Mouse (Mus musculus) cerebellum, adult 2 months (tissue): ENCODE measurements around the gene Srp68. TPM values are rescaled to one million over a fixed set of nuclear protein-coding genes. Genes with fewer than 3 reads are reported as not detected.

Source experiments
- DNase-seq, 2 experiments: peaks; one replicate each; pipeline ENCODE4 v3.0.0; 2021
- H3K27ac ChIP-seq: fragments of 200-500 bp; 2 replicates; pipeline ENCODE4 v1.5.1; 2012; ENCODE audit warnings: low read length, control low read depth, inconsistent platforms; ENCODE audit not compliant: insufficient read depth
- H3K27me3 ChIP-seq: fragments of 200-500 bp; 2 replicates; pipeline ENCODE4 v1.6.1; 2012; ENCODE audit warnings: inconsistent platforms, mild to moderate bottlenecking, low read length, moderate library complexity; ENCODE audit not compliant: control insufficient read depth, insufficient read depth
- H3K4me1 ChIP-seq: fragments of 200-500 bp; 2 replicates; pipeline ENCODE4 v1.6.1; 2011; ENCODE audit warnings: low read length; ENCODE audit not compliant: control insufficient read depth, insufficient read depth
- H3K4me3 ChIP-seq: fragments of 200-500 bp; replicated peaks from 2 replicates; pipeline ENCODE3; 2011; ENCODE audit warnings: mild to moderate bottlenecking, low read depth, low read length, control low read depth; ENCODE audit not compliant: insufficient read depth
- CTCF ChIP-seq: fragments of 200-500 bp; IDR thresholded peaks from 2 replicates; pipeline ENCODE4 v1.5.1; 2011; ENCODE audit warnings: low read depth, mild to moderate bottlenecking, control low read depth, low read length, moderate library complexity, borderline replicate concordance; ENCODE audit not compliant: insufficient read depth
- POLR2A ChIP-seq: fragments of 200-500 bp; IDR thresholded peaks from 2 replicates; pipeline ENCODE4 v1.6.1; 2011; ENCODE audit warnings: low read length, control low read depth, borderline replicate concordance; ENCODE audit not compliant: insufficient read depth
- WGBS: fragments of 180-500 bp; shearing (Covaris S2); methylation state at CpG from one replicate; pipeline ENCODE4 v1.1.7; 2018; 5-methylcytosine and 5-hydroxymethylcytosine counted together
- polyA plus RNA-seq: library from polyadenylated mRNA; depleted of rRNA; stranded (reverse); fragments of >200 nt; gene quantifications from 2 replicates; pipeline ENCODE4 v1.2.3, GENCODE M21; 2012

Gene Srp68
- polyA plus RNA-seq, 1 experiment = 79.2 TPM

- no peak overlapping the region for H3K27ac ChIP-seq
- H3K4me3 ChIP-seq = no peak overlapping the region
- no peak for TF ChIP-seq POLR2A
- TF ChIP-seq CTCF = no peak
- H3K27me3 ChIP-seq = no peaks in the 10 kb centered on the region
- DNase-seq = no peak
- WGBS = 43% methylated on average over 9 of the region's 9 CpGs
- no peaks in the 10 kb centered on the region; the same call in 1 of the 2 replicates for H3K4me1 ChIP-seq
Measured at GRCm38 (mm10) chr11:116254627-116255026, 19.4 kb downstream of the Srp68 start.

DNA sequence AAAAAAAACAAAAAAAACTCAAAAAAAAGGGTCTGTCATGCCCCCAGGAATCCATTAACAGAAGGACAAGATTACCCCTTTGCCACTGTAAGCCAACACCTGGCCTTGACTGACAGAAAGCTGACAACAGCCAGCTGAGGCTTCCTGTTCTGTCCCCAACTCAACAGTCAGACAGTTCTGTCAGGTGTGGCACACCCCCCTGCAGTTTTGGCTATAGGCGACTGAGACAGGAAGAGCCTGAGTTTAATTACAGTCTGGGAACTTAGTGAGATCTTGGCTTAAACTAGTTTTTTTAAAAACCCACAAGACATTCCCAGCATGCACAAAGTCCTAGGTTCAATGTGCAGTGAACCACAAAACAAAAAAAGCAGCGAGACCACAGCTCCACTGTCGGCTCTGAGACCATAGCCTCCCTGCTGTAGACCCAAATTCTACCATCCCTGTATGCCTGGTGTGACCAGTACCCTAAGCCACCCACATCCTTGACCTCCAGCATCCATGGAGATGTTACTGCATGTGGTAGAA lies 20.9 kb downstream of the Srp68 start:
- Histone ChIP-seq H3K4me1 (no peaks in the 10 kb centered on the region; the same call in 1 of the 2 replicates), H3K27ac (no peak overlapping the region), H3K4me3 (no peak overlapping the region), H3K27me3 (no peaks in the 10 kb centered on the region)
- TF ChIP-seq POLR2A (no peak), CTCF (no peak)
- DNase-seq = no peak
- WGBS = 80% methylated on average over 3 of the region's 3 CpGs

DNA sequence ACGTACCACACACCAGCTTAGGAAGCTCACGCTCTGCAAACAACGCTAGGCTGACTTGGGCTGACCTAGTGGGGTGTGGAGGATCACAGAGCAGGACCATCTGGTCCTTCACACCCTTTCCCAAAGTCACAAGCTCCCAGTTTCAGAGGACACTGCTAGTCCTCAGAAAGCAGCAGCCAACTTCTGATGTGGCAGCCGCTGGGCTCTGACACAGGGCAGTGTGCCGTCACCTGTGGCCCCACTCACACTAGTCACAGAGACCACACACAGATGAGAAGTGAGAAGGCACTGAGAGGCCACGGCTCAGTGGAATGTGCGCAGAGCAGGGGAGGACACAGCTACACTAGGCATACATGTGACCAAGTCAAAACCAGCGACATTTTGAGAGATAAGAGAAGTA lies 23.1 kb downstream of the Srp68 start:
- DNase-seq = no peak
- WGBS = 83% methylated on average over 8 of the region's 8 CpGs
- H3K4me3 ChIP-seq = no peak overlapping the region
- TF ChIP-seq POLR2A (no peak), CTCF (no peak)
- H3K27me3 ChIP-seq = no peaks in the 10 kb centered on the region
- no peaks in the 10 kb centered on the region for H3K4me1 ChIP-seq
- H3K27ac ChIP-seq = no peak overlapping the region

DNA sequence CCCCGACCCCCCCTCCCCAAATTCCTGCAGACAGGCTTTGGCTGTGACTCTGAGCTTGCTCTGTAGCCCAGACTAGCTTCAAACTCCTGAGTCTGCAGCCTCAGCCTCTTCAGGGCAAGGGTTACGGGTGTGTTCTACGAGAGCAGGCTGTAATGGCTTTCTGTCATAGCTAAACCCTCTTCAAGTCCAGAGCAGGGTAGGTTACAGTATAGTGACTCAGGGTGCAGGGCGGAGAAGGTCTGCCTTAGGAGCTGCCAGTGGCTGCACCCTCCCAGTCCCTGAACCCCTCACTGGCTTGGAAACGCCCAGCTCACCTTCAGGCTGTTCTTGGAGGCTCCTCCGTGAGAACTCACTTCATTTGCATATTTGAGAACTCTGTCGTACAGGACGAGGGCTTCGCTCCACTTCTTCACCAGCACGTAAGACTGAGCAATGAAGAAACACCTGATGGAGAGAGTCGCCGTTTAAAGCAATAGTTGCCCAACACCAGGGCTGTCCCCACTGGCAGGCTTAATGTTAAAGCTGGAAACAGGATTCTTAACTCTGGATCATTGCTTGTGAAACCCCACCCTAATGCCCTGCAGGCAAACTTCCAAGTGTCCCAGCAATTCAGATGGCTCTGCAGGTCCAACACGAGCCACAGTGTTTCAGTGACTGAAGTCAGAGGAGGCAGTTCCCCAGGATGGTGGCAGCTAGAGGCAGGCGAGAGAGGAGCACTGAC lies 26.4 kb downstream of the Srp68 start:
- 80% methylated on average over 14 of the region's 14 CpGs for WGBS
- no peaks in the 10 kb centered on the region for H3K27me3 ChIP-seq
- TF ChIP-seq CTCF (no peak), POLR2A (no peak)

DNA sequence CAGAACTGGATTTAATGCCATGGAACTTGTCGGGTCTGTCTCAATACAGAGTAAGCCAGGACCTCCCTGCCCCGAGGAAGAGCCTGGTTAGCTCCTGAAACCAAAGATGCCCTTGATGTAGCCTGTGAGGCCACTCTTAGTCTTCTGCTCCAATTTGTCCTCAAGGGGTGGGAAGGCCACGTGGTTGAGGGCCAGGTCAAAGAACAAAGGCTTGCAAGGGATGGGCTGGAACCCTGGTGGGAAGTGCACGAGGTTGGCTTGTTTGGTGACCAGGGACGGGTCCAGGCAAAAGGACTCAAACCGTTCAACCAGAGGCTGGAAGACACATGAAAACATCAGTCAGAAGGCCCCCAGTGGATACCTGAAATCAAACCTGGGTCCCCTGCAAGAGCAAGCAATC lies 28.4 kb downstream of the Srp68 start:
- Histone ChIP-seq H3K27ac (no peak overlapping the region), H3K4me3 (no peak overlapping the region), H3K4me1 (no peaks in the 10 kb centered on the region), H3K27me3 (no peaks in the 10 kb centered on the region)
- TF ChIP-seq POLR2A = no peak
- TF ChIP-seq CTCF = no peak
- WGBS = 63% methylated on average over 6 of the region's 6 CpGs
- DNase-seq = no peak

More for the DNA sequence above, 26.4 kb downstream of the Srp68 start:
- Histone ChIP-seq H3K4me3 (no peak overlapping the region), H3K4me1 (no peaks in the 10 kb centered on the region), H3K27ac (no peak overlapping the region)
- DNase-seq = no peak

- no peak for DNase-seq
- Histone ChIP-seq H3K4me1 (no peaks in the 10 kb centered on the region), H3K4me3 (no peak overlapping the region), H3K27me3 (no peaks in the 10 kb centered on the region), H3K27ac (no peak overlapping the region)
- WGBS = 79% methylated on average over 8 of the region's 8 CpGs
- TF ChIP-seq CTCF (no peak), POLR2A (no peak)
Measured at GRCm38 (mm10) chr11:116244580-116244979, 29.4 kb downstream of the Srp68 start.

DNA sequence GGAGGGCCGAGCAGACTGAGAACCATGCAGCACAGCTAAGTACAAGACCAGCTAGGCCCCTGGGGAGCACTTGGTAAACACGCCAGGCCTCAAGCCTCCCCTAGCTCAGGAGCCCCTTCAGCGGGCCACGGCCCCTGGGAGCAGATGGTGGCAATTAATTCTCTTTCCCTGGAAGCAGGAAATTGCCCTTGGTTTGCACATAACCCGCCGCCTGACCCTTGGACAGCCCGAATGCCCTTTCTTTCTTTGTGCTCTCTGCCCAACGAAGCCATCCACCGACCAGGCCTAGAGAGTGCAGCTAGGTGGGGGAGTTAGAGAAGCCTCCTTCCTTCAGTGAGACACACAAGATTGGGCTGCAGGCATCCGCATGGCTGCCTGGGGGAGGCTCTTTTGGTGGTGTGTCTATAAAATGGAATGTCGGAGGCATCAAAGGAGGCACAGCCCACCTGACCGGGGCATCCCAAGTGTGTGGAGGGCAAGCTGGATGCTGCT lies 32.2 kb downstream of the Srp68 start:
- H3K27me3 ChIP-seq = no peaks in the 10 kb centered on the region
- no peak overlapping the region for H3K4me3 ChIP-seq
- no peak for TF ChIP-seq POLR2A
- TF ChIP-seq CTCF = no peak
- 46% methylated on average over 12 of the region's 12 CpGs for WGBS
- H3K27ac ChIP-seq = no peak overlapping the region
- DNase-seq = no peak
- H3K4me1 ChIP-seq = no peaks in the 10 kb centered on the region

DNA sequence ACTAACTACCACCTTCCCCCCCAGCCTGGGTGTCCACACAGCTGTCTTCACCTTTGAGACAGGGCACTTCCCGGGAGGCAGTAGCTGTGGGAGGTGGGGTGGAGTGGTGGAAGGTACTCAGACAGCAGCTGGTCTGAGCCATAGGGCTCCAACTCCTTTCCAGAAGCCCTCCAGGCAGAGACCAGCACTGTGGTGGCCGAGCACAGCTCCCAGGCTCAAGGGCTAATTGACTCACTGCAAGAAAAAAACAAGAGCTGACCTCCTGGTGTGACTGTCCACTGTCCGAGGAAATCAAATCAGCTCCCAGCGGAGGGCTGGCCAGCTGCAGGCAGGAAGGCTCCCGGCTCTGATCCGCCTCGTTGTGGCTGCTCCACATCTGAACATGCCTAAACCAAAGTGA lies 34.2 kb downstream of the Srp68 start:
- Histone ChIP-seq H3K27ac (no peak overlapping the region), H3K4me1 (no peaks in the 10 kb centered on the region), H3K4me3 (no peak overlapping the region), H3K27me3 (no peaks in the 10 kb centered on the region)
- no peak for DNase-seq
- 32% methylated on average over 7 of the region's 7 CpGs for WGBS
- TF ChIP-seq CTCF (no peak), POLR2A (no peak)
